Comparison of ENCODE assay signal across 25 mouse cellular contexts in the genomic region with DNA sequence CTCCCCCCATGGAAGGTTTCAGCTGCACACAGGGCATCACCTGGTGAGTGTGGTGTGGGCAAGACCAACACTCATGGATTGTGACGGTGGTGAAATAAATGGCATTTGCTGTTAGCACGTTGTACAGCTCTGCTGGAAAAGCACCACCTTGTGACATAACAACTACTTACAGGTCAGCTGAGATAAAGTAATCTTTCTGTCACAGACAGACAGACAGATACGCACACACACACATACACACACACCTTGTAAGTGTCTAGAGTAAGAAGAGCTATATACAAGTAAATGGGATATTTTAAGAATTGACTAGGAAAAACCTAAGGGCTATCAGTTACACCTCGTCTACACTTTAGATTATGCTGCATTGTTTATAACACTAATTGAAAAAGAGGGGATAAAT. TPM values are rescaled to one million over a fixed set of nuclear protein-coding genes. Genes with fewer than 3 reads are reported as not detected.
DNase-seq lines count a peak whose midpoint lies in the region; ATAC-seq and TF ChIP-seq lines count a peak whose summit lies in the region.
"Had no signal": no experiment of that assay in that cellular context is flagged by ENCODE, and none has a peak within 500 bp of the region (broad histone marks: within the 10 kb centered on the region; RNA-seq: fewer than 3 reads in every experiment).

No protein-coding gene starts in this region.

- TF ChIP-seq EP300 in liver, postnatal 0 days (IDR thresholded peaks at IDR 0.05; ENCODE audit: low read depth) = peak; percentile 68

- H3K36me3 ChIP-seq in neural tube, embryonic 15.5 days = 0 out of 2 replicates have a peak, but pooled peaks cover 2% of the 10 kb centered on the region
- H3K36me3 ChIP-seq in liver, embryonic 12.5 days = no peaks in the 10 kb centered on the region
- H3K36me3 ChIP-seq in liver, postnatal 0 days (replicated peaks; ENCODE audit: insufficient read depth, low read length) = peaks cover 19% of the 10 kb centered on the region
- peaks cover 28% of the 10 kb centered on the region for H3K36me3 ChIP-seq in intestine, postnatal 0 days (ENCODE audit: control insufficient read depth, insufficient read depth)
- H3K36me3 ChIP-seq: embryonic facial prominence, embryonic 12.5 days; hindbrain, embryonic 13.5 days had no signal

- no peaks in the 10 kb centered on the region for H3K9me3 ChIP-seq in neural tube, embryonic 15.5 days (replicated peaks)
- no peaks in the 10 kb centered on the region for H3K9me3 ChIP-seq in liver, embryonic 12.5 days (replicated peaks)
- H3K9me3 ChIP-seq in liver, postnatal 0 days (ENCODE audit: low read length) = no peaks in the 10 kb centered on the region
- no peaks in the 10 kb centered on the region for H3K9me3 ChIP-seq in intestine, postnatal 0 days (ENCODE audit: control insufficient read depth)
- H3K9me3 ChIP-seq: embryonic facial prominence, embryonic 12.5 days; hindbrain, embryonic 13.5 days; limb, embryonic 12.5 days had no signal

- TF ChIP-seq CTCF in liver, postnatal 0 days (IDR thresholded peaks at IDR 0.05; ENCODE audit: low read depth) = no peak
- TF ChIP-seq CTCF in intestine, postnatal 0 days (IDR thresholded peaks at IDR 0.05; ENCODE audit: low read depth) = no peak

- no peak overlapping the region for H3K9ac ChIP-seq in neural tube, embryonic 15.5 days (replicated peaks)
- H3K9ac ChIP-seq in liver, embryonic 12.5 days = no peak overlapping the region
- H3K9ac ChIP-seq in liver, postnatal 0 days (replicated peaks) = no peak overlapping the region
- no peak overlapping the region for H3K9ac ChIP-seq in intestine, postnatal 0 days (ENCODE audit: low read depth, low read length)
- H3K9ac ChIP-seq: embryonic facial prominence, embryonic 12.5 days; hindbrain, embryonic 13.5 days; limb, embryonic 12.5 days had no signal

- DNase-seq in neural tube, embryonic 10.5 days (ENCODE audit: extremely low spot score, low spot score) = peak; percentile 2
- DNase-seq in liver, postnatal 0 days = no peak
- no peak for DNase-seq in cerebellum, adult 11 months
- DNase-seq: adrenal gland, postnatal 25 days; cerebellum, postnatal 36 days; gastrocnemius, postnatal 14 days; heart, postnatal 36 days; lung, adult 18-20 months; right cerebral cortex, postnatal 25 days; thymus, adult 18-20 months had no signal

- H3K4me3 ChIP-seq in neural tube, embryonic 15.5 days (replicated peaks) = no peak overlapping the region
- no peak overlapping the region for H3K4me3 ChIP-seq in liver, embryonic 12.5 days
- no peak overlapping the region for H3K4me3 ChIP-seq in liver, postnatal 0 days (ENCODE audit: low read depth, low read length)
- H3K4me3 ChIP-seq in intestine, postnatal 0 days (ENCODE audit: low read depth, low read length) = no peak overlapping the region
- H3K4me3 ChIP-seq: embryonic facial prominence, embryonic 12.5 days; hindbrain, embryonic 13.5 days; left cerebral cortex, adult 2 months; limb, embryonic 12.5 days had no signal

- no peak for ATAC-seq in neural tube, embryonic 15.5 days (ENCODE audit: low FRiP score)
- peak; percentile 86 for ATAC-seq in liver, embryonic 12.5 days
- ATAC-seq in liver, postnatal 0 days = peak; percentile 54
- ATAC-seq in activated CD4-positive, CD25-positive, alpha-beta regulatory T cell, adult 4 months = no peak
- no peak for ATAC-seq in intestine, postnatal 0 days
- ATAC-seq: forebrain, embryonic 16.5 days; lung, postnatal 0 days had no signal

- H3K4me1 ChIP-seq in neural tube, embryonic 15.5 days = no peaks in the 10 kb centered on the region
- H3K4me1 ChIP-seq in liver, embryonic 12.5 days = peaks cover 17% of the 10 kb centered on the region
- H3K4me1 ChIP-seq in liver, postnatal 0 days (ENCODE audit: insufficient read depth) = no peaks in the 10 kb centered on the region
- H3K4me1 ChIP-seq in intestine, postnatal 0 days (replicated peaks; ENCODE audit: control insufficient read depth, insufficient read depth, low read length) = no peaks in the 10 kb centered on the region
- H3K4me1 ChIP-seq: hindbrain, embryonic 13.5 days; limb, embryonic 12.5 days had no signal

- no peak overlapping the region for H3K27ac ChIP-seq in neural tube, embryonic 15.5 days (replicated peaks)
- H3K27ac ChIP-seq in liver, embryonic 12.5 days = peak overlapping the region; percentile 45; the same call in 1 of the 2 replicates
- no peak overlapping the region for H3K27ac ChIP-seq in liver, postnatal 0 days (ENCODE audit: low read depth)
- H3K27ac ChIP-seq in intestine, postnatal 0 days (ENCODE audit: low read depth, low read length) = no peak overlapping the region
- H3K27ac ChIP-seq: embryonic facial prominence, embryonic 12.5 days; hindbrain, embryonic 13.5 days; left cerebral cortex, adult 2 months; limb, embryonic 12.5 days; stomach, postnatal 0 days had no signal

- no peaks in the 10 kb centered on the region for H3K27me3 ChIP-seq in neural tube, embryonic 15.5 days (replicated peaks)
- no peaks in the 10 kb centered on the region for H3K27me3 ChIP-seq in liver, embryonic 12.5 days (replicated peaks)
- H3K27me3 ChIP-seq in liver, postnatal 0 days (ENCODE audit: insufficient read depth, low read length) = no peaks in the 10 kb centered on the region
- no peaks in the 10 kb centered on the region for H3K27me3 ChIP-seq in intestine, postnatal 0 days (replicated peaks; ENCODE audit: control insufficient read depth, insufficient read depth, low read length)
- H3K27me3 ChIP-seq: embryonic facial prominence, embryonic 12.5 days; hindbrain, embryonic 13.5 days; limb, embryonic 12.5 days had no signal

- 88% methylated on average over 4 of the region's 4 CpGs for WGBS in neural tube, embryonic 15.5 days
- WGBS in liver, embryonic 12.5 days (ENCODE audit: insufficient replicate concordance) = 37% methylated on average over 4 of the region's 4 CpGs
- 59% methylated on average over 4 of the region's 4 CpGs for WGBS in liver, postnatal 0 days (ENCODE audit: insufficient replicate concordance)
- WGBS in intestine, postnatal 0 days = 88% methylated on average over 4 of the region's 4 CpGs

- H3K4me2 ChIP-seq in neural tube, embryonic 15.5 days = no peak overlapping the region
- peak overlapping the region; percentile 31 for H3K4me2 ChIP-seq in liver, embryonic 12.5 days
- no peak overlapping the region for H3K4me2 ChIP-seq in liver, postnatal 0 days (ENCODE audit: low read depth, low read length)
- H3K4me2 ChIP-seq in intestine, postnatal 0 days (replicated peaks; ENCODE audit: low read depth) = no peak overlapping the region
- H3K4me2 ChIP-seq: embryonic facial prominence, embryonic 12.5 days; heart, embryonic 11.5 days; hindbrain, embryonic 13.5 days; limb, embryonic 12.5 days had no signal

RNA-seq across cellular contexts. Expression of a gene that starts 17.5 kb away (rescaled TPM):
- 0.95 TPM in 1 of 2 replicates, not detected in the other for polyA plus RNA-seq in neural tube, embryonic 15.5 days (2015; fragmentation: Nextera tagmentation; extraction: Ambion mirVana)
- polyA plus RNA-seq in liver, embryonic 12.5 days (2016; fragmentation: Nextera tagmentation; extraction: Ambion mirVana) = 0.17 and 0.21 TPM in 2 replicates
- 459 and 502 TPM in 2 replicates for polyA plus RNA-seq in liver, postnatal 0 days (2015; fragmentation: Nextera tagmentation; extraction: Ambion mirVana)
- polyA plus RNA-seq in activated CD4-positive, CD25-positive, alpha-beta regulatory T cell, adult 4 months (2017; shearing (Covaris generic)) = not detected
- polyA plus RNA-seq in intestine, postnatal 0 days (2015; fragmentation: Nextera tagmentation; extraction: Ambion mirVana) = 76.5 and 78.0 TPM in 2 replicates
- polyA plus RNA-seq: embryonic facial prominence, embryonic 12.5 days; forebrain, embryonic 11.5 days; forebrain, embryonic 16.5 days; hindbrain, embryonic 13.5 days; kidney, embryonic 14.5 days; limb, embryonic 12.5 days; midbrain, embryonic 14.5 days had no signal

RNA-seq across cellular contexts. Expression of a gene that starts 27.1 kb away (rescaled TPM):
- polyA plus RNA-seq in neural tube, embryonic 15.5 days (2015; fragmentation: Nextera tagmentation; extraction: Ambion mirVana) = 4.3 TPM in 2 replicates
- polyA plus RNA-seq in liver, embryonic 12.5 days (2016; fragmentation: Nextera tagmentation; extraction: Ambion mirVana) = 1.5 and 1.7 TPM in 2 replicates
- polyA plus RNA-seq in liver, postnatal 0 days (2015; fragmentation: Nextera tagmentation; extraction: Ambion mirVana) = 26.7 and 27.1 TPM in 2 replicates
- polyA plus RNA-seq in activated CD4-positive, CD25-positive, alpha-beta regulatory T cell, adult 4 months (2017; shearing (Covaris generic)) = 1 to 10 TPM; 2.9 to 3.9 TPM
- polyA plus RNA-seq in intestine, postnatal 0 days (2015; fragmentation: Nextera tagmentation; extraction: Ambion mirVana) = 48.7 and 55.3 TPM in 2 replicates

RNA-seq across cellular contexts. Expression of a gene that starts 51.4 kb away (rescaled TPM):
- polyA plus RNA-seq in neural tube, embryonic 15.5 days (2015; fragmentation: Nextera tagmentation; extraction: Ambion mirVana) = 73.0 and 73.2 TPM in 2 replicates
- 86.3 and 88.9 TPM in 2 replicates for polyA plus RNA-seq in liver, embryonic 12.5 days (2016; fragmentation: Nextera tagmentation; extraction: Ambion mirVana)
- polyA plus RNA-seq in liver, postnatal 0 days (2015; fragmentation: Nextera tagmentation; extraction: Ambion mirVana) = 48.5 and 48.7 TPM in 2 replicates
- polyA plus RNA-seq in activated CD4-positive, CD25-positive, alpha-beta regulatory T cell, adult 4 months (2017; shearing (Covaris generic)) = 10 to 100 TPM; 13.6 to 20.8 TPM
- 81.1 and 82.0 TPM in 2 replicates for polyA plus RNA-seq in intestine, postnatal 0 days (2015; fragmentation: Nextera tagmentation; extraction: Ambion mirVana)

Comparison
In these comparisons a context has a peak if more than half of its experiments do, and no peak if none do; other contexts are left out.
1. RNA of a gene that starts 17.5 kb away (polyA plus RNA-seq): 459 to 502 TPM in liver, postnatal 0 days and 76.5 to 78.0 TPM in intestine, postnatal 0 days; 0.17 to 0.21 TPM in liver, embryonic 12.5 days, not detected in activated CD4-positive, CD25-positive, alpha-beta regulatory T cell, adult 4 months and 0.95 TPM in neural tube, embryonic 15.5 days; every median in the first group is over 10 times any median in the second.
2. ATAC-seq: peak in liver, embryonic 12.5 days (single experiment) and liver, postnatal 0 days (single experiment); none in neural tube, embryonic 15.5 days (single experiment), activated CD4-positive, CD25-positive, alpha-beta regulatory T cell, adult 4 months (single experiment) and intestine, postnatal 0 days (single experiment).